Mouse (Mus musculus) liver, embryonic 12.5 days (tissue): ENCODE data around the gene Otx1. TPM values are rescaled to one million over a fixed set of nuclear protein-coding genes. Genes with fewer than 3 reads are reported as not detected.

ENCODE experiments used
- ATAC-seq: fragments of 200-750 bp; cut with Nextera tagmentation; 2 replicates; pipeline ENCODE4 v1.8.0; 2017; ENCODE audit warnings: moderate number of reproducible peaks, mild to moderate bottlenecking, moderate library complexity
- H3K27ac ChIP-seq: fragments of 300-500 bp; sonication (generic); 2 replicates; pipeline ENCODE4 v1.5.1; 2016; ENCODE audit warnings: mild to moderate bottlenecking
- H3K27me3 ChIP-seq: fragments of 300-500 bp; sonication (generic); replicated peaks from 2 replicates; pipeline ENCODE4 v1.6.1; 2016; ENCODE audit warnings: mild to moderate bottlenecking, moderate library complexity
- H3K36me3 ChIP-seq: fragments of 300-500 bp; sonication (generic); 2 replicates; pipeline ENCODE4 v1.6.1; 2016; ENCODE audit warnings: mild to moderate bottlenecking, moderate library complexity
- H3K4me1 ChIP-seq: fragments of 300-500 bp; sonication (generic); 2 replicates; pipeline ENCODE4 v1.6.1; 2016
- H3K4me2 ChIP-seq: fragments of 300-500 bp; sonication (generic); 2 replicates; pipeline ENCODE4 v1.6.1; 2016; ENCODE audit warnings: mild to moderate bottlenecking, moderate library complexity
- H3K4me3 ChIP-seq: fragments of 300-500 bp; sonication (generic); 2 replicates; pipeline ENCODE4 v1.5.1; 2016; ENCODE audit warnings: mild to moderate bottlenecking, moderate library complexity
- H3K9ac ChIP-seq: fragments of 300-500 bp; sonication (generic); 2 replicates; pipeline ENCODE4 v1.6.1; 2016; ENCODE audit warnings: mild to moderate bottlenecking, moderate library complexity
- H3K9me3 ChIP-seq: fragments of 300-500 bp; sonication (generic); replicated peaks from 2 replicates; pipeline ENCODE4 v1.6.1; 2016; ENCODE audit warnings: mild to moderate bottlenecking, moderate library complexity
- WGBS: fragments of 180-500 bp; shearing (Covaris S2); methylation state at CpG from one replicate; pipeline ENCODE4 v1.1.7; 2016; ENCODE audit not compliant: insufficient replicate concordance; 5-methylcytosine and 5-hydroxymethylcytosine counted together
- polyA plus RNA-seq: library from polyadenylated mRNA; unstranded; fragments of >200 nt; fragmentation: Nextera tagmentation; extraction: Ambion mirVana; gene quantifications from 2 replicates; pipeline ENCODE4 v1.2.1, GENCODE M21; 2016

Otx1 gene
- polyA plus RNA-seq, 1 experiment from 2014 or later, result not detected

- Histone ChIP-seq H3K9ac (no peak overlapping the region), H3K4me1 (no peaks in the 10 kb centered on the region), H3K9me3 (no peaks in the 10 kb centered on the region), H3K4me3 (no peak overlapping the region), H3K4me2 (no peak overlapping the region), H3K36me3 (no peaks in the 10 kb centered on the region), H3K27ac (no peak overlapping the region), H3K27me3 (no peaks in the 10 kb centered on the region)
- WGBS, result 56% methylated on average over 5 of the region's 5 CpGs
- ATAC-seq, result no peak
Observed at GRCm38 (mm10) chr11:21974005-21974531, 28.6 kb downstream of the Otx1 start.

GRCm38 (mm10) chr11:21973597-21973996, 29.1 kb downstream of the Otx1 start:
- ATAC-seq, result no peak
- no peak overlapping the region for H3K27ac ChIP-seq
- H3K36me3 ChIP-seq, result no peaks in the 10 kb centered on the region
- H3K9ac ChIP-seq, result no peak overlapping the region
- H3K9me3 ChIP-seq, result no peaks in the 10 kb centered on the region
- no peaks in the 10 kb centered on the region for H3K4me1 ChIP-seq
- no peak overlapping the region for H3K4me2 ChIP-seq
- H3K27me3 ChIP-seq, result no peaks in the 10 kb centered on the region
- WGBS, result 56% methylated on average over 3 of the region's 3 CpGs
- no peak overlapping the region for H3K4me3 ChIP-seq

GRCm38 (mm10) chr11:21968922-21969321, 33.8 kb downstream of the Otx1 start:
- 63% methylated on average over 3 of the region's 3 CpGs for WGBS
- no peak overlapping the region for H3K4me2 ChIP-seq
- no peak overlapping the region for H3K4me3 ChIP-seq
- H3K9ac ChIP-seq, result no peak overlapping the region
- no peaks in the 10 kb centered on the region for H3K36me3 ChIP-seq
- H3K9me3 ChIP-seq, result no peaks in the 10 kb centered on the region
- ATAC-seq, result no peak
- no peak overlapping the region for H3K27ac ChIP-seq
- H3K27me3 ChIP-seq, result no peaks in the 10 kb centered on the region
- no peaks in the 10 kb centered on the region for H3K4me1 ChIP-seq

GRCm38 (mm10) chr11:21955167-21955566, 47.5 kb downstream of the Otx1 start:
- H3K4me1 ChIP-seq, result no peaks in the 10 kb centered on the region
- H3K36me3 ChIP-seq, result no peaks in the 10 kb centered on the region
- H3K9me3 ChIP-seq, result no peaks in the 10 kb centered on the region
- no peaks in the 10 kb centered on the region for H3K27me3 ChIP-seq
- 74% methylated on average over 7 of the region's 7 CpGs for WGBS
- no peak overlapping the region for H3K9ac ChIP-seq
- H3K27ac ChIP-seq, result no peak overlapping the region
- H3K4me2 ChIP-seq, result no peak overlapping the region
- ATAC-seq, result no peak
- no peak overlapping the region for H3K4me3 ChIP-seq

GRCm38 (mm10) chr11:21951657-21952237, 51.0 kb downstream of the Otx1 start:
- ATAC-seq, result no peak
- H3K4me1 ChIP-seq, result no peaks in the 10 kb centered on the region
- no peak overlapping the region for H3K4me2 ChIP-seq
- no peaks in the 10 kb centered on the region for H3K27me3 ChIP-seq
- no peak overlapping the region for H3K9ac ChIP-seq
- no peaks in the 10 kb centered on the region for H3K36me3 ChIP-seq
- 64% methylated on average over 2 of the region's 2 CpGs for WGBS
- H3K9me3 ChIP-seq, result no peaks in the 10 kb centered on the region
- no peak overlapping the region for H3K27ac ChIP-seq
- no peak overlapping the region for H3K4me3 ChIP-seq

GRCm38 (mm10) chr11:21950094-21950493, 52.6 kb downstream of the Otx1 start:
- ATAC-seq, result no peak
- Histone ChIP-seq H3K4me2 (no peak overlapping the region), H3K4me1 (no peaks in the 10 kb centered on the region), H3K36me3 (no peaks in the 10 kb centered on the region), H3K9me3 (no peaks in the 10 kb centered on the region), H3K9ac (no peak overlapping the region), H3K27ac (no peak overlapping the region), H3K4me3 (no peak overlapping the region), H3K27me3 (no peaks in the 10 kb centered on the region)
